Mouse (Mus musculus): ENCODE measurements around the gene Iqsec1.

DNA sequence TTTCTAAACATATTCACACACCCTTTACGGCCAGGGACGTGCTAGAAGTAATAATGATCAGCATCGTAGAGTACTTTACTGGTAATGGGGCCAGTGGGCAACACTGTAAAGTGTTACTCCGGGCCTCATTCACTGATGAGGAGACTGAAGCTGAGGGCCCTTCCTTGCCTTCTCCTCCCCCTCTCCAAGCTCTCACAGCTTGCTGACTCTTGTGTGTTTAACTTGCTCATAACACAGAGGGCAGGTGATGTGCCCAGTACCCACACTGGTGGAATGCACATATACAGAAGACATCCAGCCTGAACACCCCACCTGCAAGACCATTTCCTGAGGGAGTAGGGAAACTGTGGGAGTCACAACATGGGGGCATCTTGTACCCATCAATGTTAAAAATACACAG, 271.6 kb downstream of the Iqsec1 start:
- TF ChIP-seq POLR2A (IDR thresholded peaks at IDR 0.05; ENCODE audit: borderline replicate concordance, extremely low read depth, low read depth, low read length): no peak
- no peak for TF ChIP-seq CTCF (IDR thresholded peaks at IDR 0.05; ENCODE audit: insufficient read depth, low read length)
